Mouse (Mus musculus) layer of hippocampus, adult 2 months (tissue): ENCODE results near the gene Antxr1. TPM values are rescaled to one million over a fixed set of nuclear protein-coding genes. Genes with fewer than 3 reads are reported as not detected.
"Not testable (repeated sequence)": the region's sequence is repeated elsewhere in the genome, so short reads cannot be mapped to it uniquely, and the experiment has no call there.

Experiments used
- DNase-seq, 2 experiments: peaks; one replicate each; pipeline ENCODE4 v3.0.0; 2022; ENCODE audit warnings: low spot score in 2 of 2
- H3K27ac ChIP-seq: fragments of 200-600 bp; 2 replicates; pipeline ENCODE4 v1.8.1; 2022
- H3K4me3 ChIP-seq: fragments of 200-600 bp; 2 replicates; pipeline ENCODE4 v1.8.1; 2022; ENCODE audit warnings: mild to moderate bottlenecking
- CTCF ChIP-seq: fragments of 200-600 bp; conservative IDR thresholded peaks from 2 replicates; pipeline ENCODE4 v1.8.1; 2022; ENCODE audit warnings: antibody characterized with exemption, mild to moderate bottlenecking, moderate library complexity
- total RNA-seq, 2 experiments: library from RNA; stranded (reverse); gene quantifications; 2 replicates each; pipeline ENCODE4 v1.2.3; 2021

The Antxr1 gene
- total RNA-seq, 2 experiments from 2014 or later, result 9.7 to 10.7 TPM

DNA sequence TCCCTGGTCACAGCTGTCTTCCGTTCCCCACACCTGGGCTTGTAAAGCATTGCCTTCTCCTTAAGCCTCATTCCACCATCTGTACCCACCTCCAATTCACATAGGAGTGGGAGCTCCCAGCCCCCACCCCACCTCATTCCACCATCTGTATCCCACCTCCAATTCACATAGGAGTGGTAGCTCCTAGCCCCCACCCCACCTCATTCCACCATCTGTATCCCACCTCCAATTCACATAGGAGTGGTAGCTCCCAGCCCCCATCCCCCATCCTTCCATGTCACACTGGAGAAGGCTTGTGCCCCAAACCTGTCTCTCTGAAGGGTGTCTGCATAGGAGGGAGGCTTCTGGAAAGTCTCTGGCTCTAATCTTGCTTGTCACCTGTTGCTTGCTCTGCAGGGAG lies 232.3 kb downstream of the Antxr1 start:
- Histone ChIP-seq H3K4me3 (no peak overlapping the region), H3K27ac (no peak overlapping the region)
- DNase-seq, result no peak
- TF ChIP-seq CTCF, result no peak

DNA sequence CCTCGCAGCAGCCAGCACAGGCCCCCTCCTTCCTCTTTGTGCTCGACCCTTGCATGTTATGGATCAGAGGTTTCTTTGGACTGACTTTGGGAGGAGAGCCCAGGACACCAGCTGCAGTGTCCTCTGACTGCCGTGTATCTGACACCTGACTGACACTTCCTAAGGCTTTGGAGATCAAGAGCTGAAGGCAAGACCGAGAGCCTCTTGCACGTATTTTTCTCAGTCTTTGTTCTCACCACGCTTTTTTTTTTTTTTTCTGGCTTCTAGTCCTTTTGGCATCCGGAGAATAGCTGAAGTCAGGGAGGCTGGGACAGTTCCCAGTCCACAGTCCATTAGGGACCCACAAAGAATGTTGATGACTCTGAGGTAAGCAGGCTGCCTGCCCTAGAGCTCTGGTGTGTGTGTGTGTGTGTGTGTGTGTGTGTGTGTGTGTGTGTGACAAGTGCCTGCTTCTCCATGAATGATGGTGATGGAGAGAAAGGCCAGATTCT lies 233.2 kb downstream of the Antxr1 start:
- Histone ChIP-seq H3K27ac (no peak overlapping the region), H3K4me3 (no peak overlapping the region)
- DNase-seq, result no peak
- TF ChIP-seq CTCF, result no peak

DNA sequence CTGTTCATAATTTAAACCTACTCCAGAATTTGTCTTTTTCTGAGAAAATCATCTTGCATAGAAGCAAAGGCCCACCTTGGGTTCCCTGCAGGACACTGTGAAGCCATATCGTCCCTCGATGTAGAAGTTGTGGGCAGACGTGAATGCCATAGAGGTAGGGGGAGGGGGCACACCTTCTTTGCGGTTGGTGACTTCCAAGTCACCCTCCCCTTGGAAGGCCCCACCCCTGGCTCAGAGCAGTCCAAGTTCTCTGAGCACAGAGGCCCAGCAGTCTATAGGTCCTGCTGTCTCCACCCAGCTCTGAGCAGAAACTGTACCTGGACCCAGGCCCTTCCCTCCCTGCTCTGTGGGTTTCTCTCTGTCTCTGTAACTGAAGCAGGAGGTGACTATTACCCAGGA lies 233.7 kb downstream of the Antxr1 start:
- no peak for TF ChIP-seq CTCF
- no peak overlapping the region; the same call in 1 of the 2 replicates for H3K27ac ChIP-seq
- DNase-seq, result no peak

GRCm38 (mm10) chr6:87101281-87101954 lies 234.2 kb downstream of the Antxr1 start:
- Histone ChIP-seq H3K4me3 (peak overlapping the region; percentile 60), H3K27ac (peak overlapping the region; percentile 81)
- DNase-seq, result peak; percentile 84 to 95
- peak; percentile 80 for TF ChIP-seq CTCF

More for the DNA sequence above, 233.7 kb downstream of the Antxr1 start:
- no peak overlapping the region for H3K4me3 ChIP-seq

DNA sequence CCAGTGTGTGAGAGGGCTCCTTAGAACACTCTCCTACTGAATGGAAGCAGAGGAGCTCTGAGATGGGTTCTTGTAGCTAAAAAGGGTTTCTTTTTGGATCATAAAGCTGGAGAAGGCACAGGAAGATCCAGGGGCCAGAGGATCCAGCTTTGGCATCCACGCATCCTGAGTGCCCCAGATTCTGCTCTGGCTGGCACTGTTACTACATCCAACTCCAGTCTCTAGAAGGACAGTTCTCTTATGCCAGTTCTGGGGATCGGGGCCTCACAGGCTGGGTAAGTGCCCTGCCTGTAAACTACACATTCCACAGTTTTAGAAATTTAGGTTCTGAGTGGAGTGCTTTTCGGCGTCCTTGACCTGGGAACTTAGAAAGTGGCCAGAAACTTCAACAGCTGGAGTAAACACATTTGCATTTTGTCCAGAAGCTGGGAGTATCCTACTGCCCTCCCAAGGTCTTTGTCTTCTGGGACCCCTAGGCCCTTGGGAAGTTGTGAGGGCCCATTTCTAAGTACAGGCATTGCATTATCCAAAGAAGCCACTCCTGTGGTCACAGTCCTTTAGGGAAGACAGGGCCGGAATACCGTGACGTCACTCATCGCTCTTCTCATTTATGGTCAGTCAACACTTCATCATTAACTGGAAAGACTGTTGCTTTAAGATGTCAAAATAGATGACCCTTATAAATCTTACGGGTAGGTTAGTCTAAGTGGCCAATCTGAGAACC lies 235.2 kb downstream of the Antxr1 start:
- DNase-seq, result no peak
- TF ChIP-seq CTCF, result no peak
- Histone ChIP-seq H3K27ac (peak overlapping the region; percentile 58), H3K4me3 (no peak overlapping the region)

- no peak for TF ChIP-seq CTCF
- H3K27ac ChIP-seq, result peak overlapping the region; percentile 58
- peak in 1 of 2 experiments; percentile 8 for DNase-seq
- no peak overlapping the region for H3K4me3 ChIP-seq
Measured at GRCm38 (mm10) chr6:87099671-87100296, 235.8 kb downstream of the Antxr1 start.

DNA sequence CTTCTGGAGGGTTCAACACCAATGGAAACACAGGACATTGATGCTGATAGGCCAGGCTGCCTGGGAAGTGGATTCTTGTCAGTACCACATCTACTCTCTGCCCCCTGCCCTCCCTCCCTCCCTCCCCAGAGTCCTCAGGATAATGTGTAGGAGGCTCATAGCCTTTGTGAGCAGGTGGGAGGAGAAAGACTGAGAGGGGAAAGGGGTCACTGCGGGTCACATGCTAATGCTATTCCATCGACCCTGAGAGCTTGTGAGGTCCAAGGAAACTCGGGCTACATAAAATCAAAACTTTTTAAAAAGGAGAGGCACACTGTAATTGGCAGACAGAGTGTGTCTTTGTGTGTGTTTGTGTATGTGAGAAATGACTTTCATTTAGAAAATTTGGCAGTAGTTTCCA lies 236.4 kb downstream of the Antxr1 start:
- TF ChIP-seq CTCF, result no peak
- H3K27ac ChIP-seq, result peak overlapping the region; percentile 58; the same call in 1 of the 2 replicates

DNA sequence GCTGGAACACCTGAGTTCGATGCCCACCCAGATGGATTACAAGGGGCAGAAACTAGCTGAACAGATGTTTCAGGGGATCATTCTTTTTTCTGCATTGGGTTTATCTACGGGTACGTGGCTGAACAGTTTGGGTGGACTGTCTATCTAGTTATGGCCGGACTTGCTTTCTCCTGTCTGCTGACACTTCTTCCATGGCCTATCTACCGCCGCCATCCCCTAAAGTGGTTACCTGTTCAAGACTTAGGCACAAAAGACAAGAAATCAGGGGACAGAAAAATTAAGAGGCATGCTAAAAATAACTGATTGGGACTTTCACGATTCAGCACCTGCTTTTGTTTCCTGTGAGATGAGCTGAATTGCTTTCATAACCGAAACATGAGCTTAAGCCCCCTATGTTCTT lies 242.0 kb downstream of the Antxr1 start:
- not testable (repeated sequence) for H3K4me3 ChIP-seq, DNase-seq, H3K27ac ChIP-seq

More for the DNA sequence above, 236.4 kb downstream of the Antxr1 start:
- H3K4me3 ChIP-seq, result no peak overlapping the region
- no peak for DNase-seq

DNA sequence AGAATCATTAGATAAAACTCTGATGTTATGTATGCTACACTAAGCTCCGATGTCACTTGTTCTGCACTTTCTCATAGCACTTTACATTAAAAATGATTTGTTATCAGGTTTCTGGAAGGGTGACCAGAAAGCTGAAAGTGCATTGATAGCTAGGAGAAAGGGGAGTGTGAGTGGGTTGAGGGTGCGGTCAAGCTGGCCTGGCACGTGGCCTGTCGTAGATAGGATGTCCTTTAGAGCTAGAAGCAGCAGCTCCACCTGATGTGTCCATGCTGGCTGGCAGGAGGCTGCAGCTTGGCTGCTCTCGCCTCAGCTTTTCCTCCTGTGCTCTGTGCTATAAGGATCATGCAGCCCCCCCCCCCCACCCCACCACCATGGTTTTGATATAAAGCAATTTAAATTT lies 243.1 kb downstream of the Antxr1 start:
- no peak for TF ChIP-seq CTCF
- DNase-seq, result no peak
- H3K27ac ChIP-seq, result no peak overlapping the region
- no peak overlapping the region for H3K4me3 ChIP-seq

- H3K27ac ChIP-seq, result no peak overlapping the region
- no peak for DNase-seq
- H3K4me3 ChIP-seq, result no peak overlapping the region
- TF ChIP-seq CTCF, result no peak
Measured at GRCm38 (mm10) chr6:87090877-87091276, 244.7 kb downstream of the Antxr1 start.

- Histone ChIP-seq H3K27ac (no peak overlapping the region), H3K4me3 (no peak overlapping the region)
- no peak for DNase-seq
- TF ChIP-seq CTCF, result no peak
Measured at GRCm38 (mm10) chr6:87088356-87088755, 247.3 kb downstream of the Antxr1 start.

DNA sequence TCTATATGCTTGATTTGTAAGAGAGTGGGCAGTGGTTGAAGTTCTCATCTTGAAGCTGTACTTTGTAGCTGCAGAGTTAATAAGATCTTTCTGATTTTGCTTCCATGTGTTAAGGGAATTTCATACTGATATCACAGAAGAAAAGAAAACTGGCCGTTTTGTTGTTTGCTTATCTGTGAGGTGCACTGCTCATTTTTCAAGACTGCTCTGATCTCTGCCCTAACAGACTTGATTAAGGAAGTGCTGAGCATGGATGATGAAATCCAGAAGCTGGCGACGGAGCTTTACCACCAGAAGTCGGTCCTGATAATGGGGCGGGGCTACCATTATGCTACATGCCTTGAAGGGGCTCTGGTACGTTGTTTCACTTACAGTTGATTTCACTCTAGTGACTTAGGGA lies 250.6 kb downstream of the Antxr1 start:
- Histone ChIP-seq H3K27ac (no peak overlapping the region), H3K4me3 (no peak overlapping the region)
- no peak for TF ChIP-seq CTCF
- DNase-seq, result no peak

Other genes starting within 250 kb of the Antxr1 start
- gene D6Ertd527e, start 231.1 kb downstream of the Antxr1 start, total RNA-seq, result not detected
- gene Gkn1, start 15.1 kb upstream of the Antxr1 start, total RNA-seq, result not detected
- not detected for gene Gkn2, start 37.5 kb upstream of the Antxr1 start, total RNA-seq
- 1 to 10 TPM; 2.0 to 3.6 TPM for gene Gkn3, start 53.1 kb upstream of the Antxr1 start, total RNA-seq
- gene Bmp10, start 93.2 kb upstream of the Antxr1 start, total RNA-seq, result not detected
- gene Arhgap25, start 197.4 kb upstream of the Antxr1 start, total RNA-seq, result 1 to 10 TPM; 2.5 to 2.9 TPM